In the genomic region with DNA sequence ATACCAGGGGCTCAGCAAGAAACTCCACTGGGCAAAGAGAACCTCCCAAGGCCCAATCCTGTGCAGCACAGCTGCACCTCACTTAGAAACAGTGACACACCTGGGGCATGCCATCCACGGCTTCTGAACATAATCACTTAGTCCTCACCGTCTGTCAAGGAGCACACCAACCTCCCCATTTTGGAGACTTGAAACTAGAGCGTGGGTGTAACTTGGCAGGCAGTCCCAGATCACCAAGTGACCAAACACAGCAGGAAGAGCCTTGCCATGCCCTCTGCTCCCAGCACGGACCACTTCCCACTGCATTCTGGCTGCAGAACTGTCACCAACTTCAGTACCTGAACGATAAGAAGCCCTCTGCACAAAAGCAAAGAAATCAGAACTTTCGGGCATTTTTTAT, we compare ENCODE assay signal across 19 mouse cellular contexts. TPM values are rescaled to one million over a fixed set of nuclear protein-coding genes. Genes with fewer than 3 reads are reported as not detected.
DNase-seq lines count a peak whose midpoint lies in the region; ATAC-seq lines count a peak whose summit lies in the region.
"Had no signal": no experiment of that assay in that cellular context is flagged by ENCODE, and none has a peak within 500 bp of the region (broad histone marks: within the 10 kb centered on the region; RNA-seq: fewer than 3 reads in every experiment).

No protein-coding gene starts in this region.

- H3K27ac ChIP-seq in heart, embryonic 12.5 days (ENCODE audit: poor library complexity, severe bottlenecking): peak overlapping the region; percentile 81
- peak overlapping the region; percentile 85 for H3K27ac ChIP-seq in heart, embryonic 15.5 days
- no peak overlapping the region for H3K27ac ChIP-seq in midbrain, embryonic 10.5 days (replicated peaks)
- H3K27ac ChIP-seq: embryonic facial prominence, embryonic 10.5 days; forebrain, embryonic 13.5 days; hindbrain, embryonic 15.5 days; limb, embryonic 13.5 days; midbrain, embryonic 12.5 days had no signal

- H3K9me3 ChIP-seq in heart, embryonic 12.5 days (replicated peaks): no peaks in the 10 kb centered on the region
- no peaks in the 10 kb centered on the region for H3K9me3 ChIP-seq in heart, embryonic 15.5 days (replicated peaks)
- no peaks in the 10 kb centered on the region for H3K9me3 ChIP-seq in midbrain, embryonic 10.5 days (replicated peaks)
- H3K9me3 ChIP-seq: embryonic facial prominence, embryonic 10.5 days; forebrain, embryonic 13.5 days; hindbrain, embryonic 15.5 days; limb, embryonic 13.5 days; midbrain, embryonic 12.5 days had no signal

- peak overlapping the region; percentile 60; the same call in 1 of the 2 replicates for H3K9ac ChIP-seq in heart, embryonic 12.5 days
- H3K9ac ChIP-seq in heart, embryonic 15.5 days: 0 out of 2 replicates have a peak overlapping the region, but pooled peaks have one; percentile 16
- H3K9ac ChIP-seq: forebrain, embryonic 13.5 days; hindbrain, embryonic 15.5 days; limb, embryonic 13.5 days; midbrain, embryonic 12.5 days had no signal

- H3K36me3 ChIP-seq in heart, embryonic 12.5 days: peaks cover 75% of the 10 kb centered on the region
- peaks cover 9% of the 10 kb centered on the region; the same call in 1 of the 2 replicates for H3K36me3 ChIP-seq in heart, embryonic 15.5 days
- no peaks in the 10 kb centered on the region for H3K36me3 ChIP-seq in midbrain, embryonic 10.5 days
- H3K36me3 ChIP-seq: hindbrain, embryonic 15.5 days; midbrain, embryonic 12.5 days had no signal

- ATAC-seq in cerebellum, adult (ENCODE audit: insufficient number of reproducible peaks, low FRiP score, low TSS enrichment): no peak
- no peak for ATAC-seq in heart, embryonic 12.5 days (ENCODE audit: insufficient number of reproducible peaks, low FRiP score)
- ATAC-seq in heart, embryonic 15.5 days (replicated peaks; ENCODE audit: insufficient number of reproducible peaks, insufficient read depth, low FRiP score, low read depth): no peak
- ATAC-seq: CD4-positive, CD25-positive, alpha-beta regulatory T cell, adult 4 months; forebrain, embryonic 13.5 days had no signal

- H3K4me1 ChIP-seq in heart, embryonic 12.5 days (replicated peaks): peaks cover 94% of the 10 kb centered on the region
- peaks cover 96% of the 10 kb centered on the region for H3K4me1 ChIP-seq in heart, embryonic 15.5 days (replicated peaks)
- 0 out of 2 replicates have a peak, but pooled peaks cover 15% of the 10 kb centered on the region for H3K4me1 ChIP-seq in midbrain, embryonic 10.5 days
- H3K4me1 ChIP-seq: midbrain, embryonic 12.5 days had no signal

- DNase-seq in cerebellum, adult 11 months: peak; percentile 46
- no peak for DNase-seq in heart, adult 8-10 months (ENCODE audit: low spot score)
- DNase-seq in brain, adult 2 months (ENCODE audit: low read depth, low spot score): peak; percentile 72
- no peak for DNase-seq in midbrain, embryonic 10.5 days (ENCODE audit: low spot score)
- DNase-seq in Muller cell, postnatal 12 days (ENCODE audit: inconsistent ontology term): no peak
- DNase-seq: kidney, adult 11 months; kidney, postnatal 14 days; lung, postnatal 14 days; retina, postnatal 1 day; thymus, postnatal 36 days had no signal

- 46% methylated on average over 6 of the region's 6 CpGs for WGBS in heart, embryonic 12.5 days
- 34% methylated on average over 6 of the region's 6 CpGs for WGBS in heart, embryonic 15.5 days
- 91% methylated on average over 6 of the region's 6 CpGs for WGBS in midbrain, embryonic 10.5 days

- no peaks in the 10 kb centered on the region for H3K27me3 ChIP-seq in heart, embryonic 12.5 days (replicated peaks)
- H3K27me3 ChIP-seq in heart, embryonic 15.5 days: no peaks in the 10 kb centered on the region
- H3K27me3 ChIP-seq in midbrain, embryonic 10.5 days (ENCODE audit: low read depth, poor library complexity, severe bottlenecking): no peaks in the 10 kb centered on the region
- H3K27me3 ChIP-seq: forebrain, embryonic 13.5 days; hindbrain, embryonic 15.5 days; limb, embryonic 13.5 days; midbrain, embryonic 12.5 days had no signal

- peak overlapping the region; percentile 61 for H3K4me2 ChIP-seq in heart, embryonic 12.5 days
- H3K4me2 ChIP-seq in heart, embryonic 15.5 days: peak overlapping the region; percentile 49; the same call in 1 of the 2 replicates
- H3K4me2 ChIP-seq: forebrain, embryonic 13.5 days; hindbrain, embryonic 15.5 days; limb, embryonic 13.5 days; midbrain, embryonic 12.5 days had no signal

- H3K4me3 ChIP-seq in heart, embryonic 12.5 days: no peak overlapping the region
- H3K4me3 ChIP-seq in heart, embryonic 15.5 days: no peak overlapping the region
- H3K4me3 ChIP-seq in midbrain, embryonic 10.5 days: no peak overlapping the region
- H3K4me3 ChIP-seq: embryonic facial prominence, embryonic 10.5 days; forebrain, embryonic 13.5 days; hindbrain, embryonic 15.5 days; limb, embryonic 13.5 days; midbrain, embryonic 12.5 days had no signal

RNA-seq across cellular contexts. Expression of gene Igf2r, which starts 12.3 kb away (rescaled TPM):
- polyA plus RNA-seq in heart, embryonic 12.5 days (2016; fragmentation: Nextera tagmentation; extraction: Ambion mirVana): 293 and 312 TPM in 2 replicates
- total RNA-seq in heart, adult 8-10 months (2022): 100 to 1,000 TPM; 103 to 124 (median 118) TPM
- polyA plus RNA-seq in heart, embryonic 15.5 days (2015; fragmentation: Nextera tagmentation; extraction: Ambion mirVana): 121 and 127 TPM in 2 replicates
- 16.3 and 18.0 TPM in 2 replicates for polyA plus RNA-seq in midbrain, embryonic 10.5 days (2016; fragmentation: Nextera tagmentation; extraction: Ambion mirVana)

Comparison
In these comparisons a context has a peak if more than half of its experiments do, and no peak if none do; other contexts are left out.
1. DNase-seq: peak in cerebellum, adult 11 months (single experiment) and brain, adult 2 months (single experiment); none in heart, adult 8-10 months (single experiment), midbrain, embryonic 10.5 days (single experiment) and Muller cell, postnatal 12 days (single experiment).